Mouse (Mus musculus) olfactory bulb, adult 2 months (tissue): ENCODE measurements at regions not wholly inside any gene's neighbourhood (a gene's known extent, or its start where the extent isn't known, plus 50 kb on each side); places are given as distances from the start of the nearest gene placed in this dataset.

Experiments
- CTCF ChIP-seq: fragments of 200-500 bp; IDR thresholded peaks from 2 replicates; pipeline ENCODE4 v1.5.1; 2012; ENCODE audit warnings: low read depth, mild to moderate bottlenecking, low read length, moderate library complexity; ENCODE audit not compliant: insufficient read depth
- POLR2A ChIP-seq: fragments of 200-500 bp; IDR thresholded peaks from 2 replicates; pipeline ENCODE4 v1.6.1; 2012; ENCODE audit warnings: mild to moderate bottlenecking, low read depth, low read length, moderate library complexity; ENCODE audit not compliant: insufficient read depth

GRCm38 (mm10) chr2:45178849-45179453 lies 61.8 kb upstream of the Zeb2 start:
- no peak for TF ChIP-seq POLR2A
- TF ChIP-seq CTCF = no peak
